Mouse (Mus musculus) CH12.LX (cell line): ENCODE measurements at regions not wholly inside any gene's neighbourhood (a gene's known extent, or its start where the extent isn't known, plus 50 kb on each side); places are given as distances from the start of the nearest gene placed in this dataset.

ENCODE experiments used
- DNase-seq: peaks from one replicate; pipeline ENCODE4 v3.0.0-alpha.2; 2013; ENCODE audit errors: extremely low read depth
- H3K27ac ChIP-seq: 2 replicates; pipeline ENCODE4 v1.5.1; 2012; ENCODE audit warnings: low read depth, mild to moderate bottlenecking, control low read depth, moderate library complexity; ENCODE audit not compliant: insufficient read depth
- H3K27me3 ChIP-seq: replicated peaks from 2 replicates; pipeline ENCODE3; 2012; ENCODE audit warnings: inconsistent platforms
- H3K36me3 ChIP-seq, 2 experiments: replicated peaks in 1 of 2; 2 replicates each; pipeline versions ENCODE3 to v1.6.1; 2012; ENCODE audit warnings: inconsistent platforms in 1 of 2, low read length in 1 of 2, mild to moderate bottlenecking in 1 of 2, mixed read lengths in 1 of 2, moderate library complexity in 1 of 2; ENCODE audit not compliant: control insufficient read depth in 1 of 2, insufficient read depth in 1 of 2
- H3K4me1 ChIP-seq, 2 experiments: 2 replicates each; pipeline ENCODE4 v1.6.1; 2012; ENCODE audit warnings: inconsistent platforms in 1 of 2, moderate library complexity in 1 of 2; ENCODE audit not compliant: insufficient read depth in 2 of 2, control insufficient read depth in 1 of 2
- H3K4me2 ChIP-seq: 2 replicates; pipeline ENCODE4 v1.6.1; 2012; ENCODE audit warnings: low read depth, mild to moderate bottlenecking, control low read depth; ENCODE audit not compliant: poor library complexity, insufficient read depth, severe bottlenecking
- H3K4me3 ChIP-seq, 3 experiments: fragments of 150-350 bp in 1 of 3; sonication (generic) in 1 of 3; replicated peaks in 1 of 3; 2 replicates each; pipeline versions ENCODE3 to v1.5.1; 2011 to 2012; ENCODE audit warnings: low read depth in 2 of 3, low read length in 2 of 3, mild to moderate bottlenecking in 2 of 3, moderate library complexity in 2 of 3, control low read depth in 1 of 3, improper control_type of control experiment in 1 of 3, inconsistent platforms in 1 of 3, mixed read lengths in 1 of 3; ENCODE audit not compliant: poor library complexity in 1 of 3
- H3K79me2 ChIP-seq: replicated peaks from 2 replicates; pipeline ENCODE4 v1.6.1; 2012; ENCODE audit warnings: mild to moderate bottlenecking, moderate library complexity; ENCODE audit not compliant: control insufficient read depth, poor library complexity, insufficient read depth, severe bottlenecking; ENCODE audit errors: extremely low read depth
- H3K9ac ChIP-seq: 2 replicates; pipeline ENCODE4 v1.6.1; 2012; ENCODE audit warnings: low read depth, mild to moderate bottlenecking, control low read depth, moderate library complexity; ENCODE audit not compliant: insufficient read depth
- H3K9me3 ChIP-seq: replicated peaks from 2 replicates; pipeline ENCODE3; 2012; ENCODE audit warnings: low read length, inconsistent platforms, mixed read lengths
- BHLHE40 ChIP-seq: IDR thresholded peaks from 2 replicates; pipeline ENCODE4 v1.6.1; 2011; ENCODE audit warnings: mild to moderate bottlenecking, low read depth, low read length, improper control_type of control experiment
- CHD2 ChIP-seq: IDR thresholded peaks from 2 replicates; pipeline ENCODE4 v1.6.1; 2011; ENCODE audit warnings: low read length, improper control_type of control experiment
- E2F4 ChIP-seq: IDR thresholded peaks from 2 replicates; pipeline ENCODE4 v1.6.1; 2011; ENCODE audit warnings: low read depth, low read length, improper control_type of control experiment; ENCODE audit not compliant: insufficient replicate concordance
- ELF1 ChIP-seq: IDR thresholded peaks from 2 replicates; pipeline ENCODE4 v1.6.1; 2014; ENCODE audit warnings: low read depth, mild to moderate bottlenecking, inconsistent platforms, low read length, improper control_type of control experiment
- EP300 ChIP-seq: IDR thresholded peaks from 2 replicates; pipeline ENCODE4 v1.6.1; 2011; ENCODE audit warnings: low read length, improper control_type of control experiment
- ETS1 ChIP-seq: conservative IDR thresholded peaks from 2 replicates; pipeline ENCODE4 v1.6.1; 2012; ENCODE audit warnings: low read depth, mild to moderate bottlenecking, inconsistent platforms, low read length, improper control_type of control experiment, moderate library complexity
- JUND ChIP-seq: conservative IDR thresholded peaks from 2 replicates; pipeline ENCODE4 v1.6.1; 2011; ENCODE audit warnings: low read depth, low read length, improper control_type of control experiment
- KAT2A ChIP-seq: IDR thresholded peaks from 2 replicates; pipeline ENCODE4 v1.6.1; 2012; ENCODE audit warnings: low read length, improper control_type of control experiment, inconsistent platforms; ENCODE audit not compliant: insufficient replicate concordance
- MAFK ChIP-seq: IDR thresholded peaks from 2 replicates; pipeline ENCODE4 v1.6.1; 2011; ENCODE audit warnings: low read length, improper control_type of control experiment; ENCODE audit not compliant: insufficient replicate concordance
- MAZ ChIP-seq: IDR thresholded peaks from 2 replicates; pipeline ENCODE4 v1.6.1; 2012; ENCODE audit warnings: low read depth, mild to moderate bottlenecking, inconsistent platforms, low read length, improper control_type of control experiment, moderate library complexity
- MEF2A ChIP-seq: IDR thresholded peaks from 2 replicates; pipeline ENCODE4 v1.6.1; 2014; ENCODE audit warnings: low read depth, mild to moderate bottlenecking, inconsistent platforms, low read length, improper control_type of control experiment, borderline replicate concordance
- MXI1 ChIP-seq: IDR thresholded peaks from 2 replicates; pipeline ENCODE4 v1.6.1; 2011; ENCODE audit warnings: mild to moderate bottlenecking, low read depth, low read length, improper control_type of control experiment
- NELFE ChIP-seq: IDR thresholded peaks from 2 replicates; pipeline ENCODE4 v1.6.1; 2011; ENCODE audit warnings: low read depth, low read length, improper control_type of control experiment
- PAX5 ChIP-seq: IDR thresholded peaks from 2 replicates; pipeline ENCODE4 v1.6.1; 2012; ENCODE audit warnings: low read length, inconsistent platforms, mixed read lengths
- POLR2AphosphoS2 ChIP-seq: IDR thresholded peaks from 2 replicates; pipeline ENCODE4 v1.6.1; 2011; ENCODE audit warnings: low read depth, low read length, improper control_type of control experiment
- RAD21 ChIP-seq: IDR thresholded peaks from 2 replicates; pipeline ENCODE4 v1.6.1; 2011; ENCODE audit warnings: low read depth, mild to moderate bottlenecking, low read length, improper control_type of control experiment, moderate library complexity
- SMC3 ChIP-seq: IDR thresholded peaks from 2 replicates; pipeline ENCODE4 v1.6.1; 2011; ENCODE audit warnings: low read depth, low read length, improper control_type of control experiment
- TBP ChIP-seq: conservative IDR thresholded peaks from 2 replicates; pipeline ENCODE4 v1.6.1; 2011; ENCODE audit warnings: low read depth, low read length, improper control_type of control experiment
- TCF12 ChIP-seq: IDR thresholded peaks from 2 replicates; pipeline ENCODE4 v1.6.1; 2014; ENCODE audit warnings: low read depth, mild to moderate bottlenecking, inconsistent platforms, low read length, improper control_type of control experiment
- UBTF ChIP-seq: IDR thresholded peaks from 2 replicates; pipeline ENCODE4 v1.6.1; 2012; ENCODE audit warnings: low read depth, mild to moderate bottlenecking, inconsistent platforms, low read length, improper control_type of control experiment, moderate library complexity
- USF1 ChIP-seq: IDR thresholded peaks from 2 replicates; pipeline ENCODE4 v1.6.1; 2014; ENCODE audit warnings: low read depth, mild to moderate bottlenecking, inconsistent platforms, low read length, improper control_type of control experiment
- USF2 ChIP-seq: conservative IDR thresholded peaks from 2 replicates; pipeline ENCODE4 v1.6.1; 2011; ENCODE audit warnings: low read depth, low read length, improper control_type of control experiment
- dilution Hi-C: fragments of 300-500 bp; cut with MboI; formaldehyde crosslinking; loops from 2 replicates; pipeline ENCODE4 v1.14.3; 2020; ENCODE audit warnings: low sequenced_read_pairs; ENCODE audit not compliant: extremely low pct_unique_long_range_greater_than_20kb, extremely low pct_ligation_motif_present
- in situ Hi-C: fragments of 300-500 bp; cut with MboI; formaldehyde crosslinking; loops from 3 replicates; pipeline ENCODE4 v1.14.3; 2019; ENCODE audit warnings: low sequenced_read_pairs, low pct_ligation_motif_present, low pct_unique_long_range_greater_than_20kb, mixed read lengths

- H3K4me1 ChIP-seq, result no peaks in the 10 kb centered on the region
Observed at GRCm38 (mm10) chr9:74461084-74461483, 350.9 kb downstream of the Wdr72 start.

GRCm38 (mm10) chr9:74476830-74477229 is 366.7 kb downstream of the Wdr72 start:
- Histone ChIP-seq H3K27me3 (no peaks in the 10 kb centered on the region), H3K27ac (no peak overlapping the region), H3K4me2 (no peak overlapping the region), H3K9me3 (no peaks in the 10 kb centered on the region), H3K9ac (no peak overlapping the region), H3K4me3 (no peak overlapping the region), H3K4me1 (no peaks in the 10 kb centered on the region), H3K36me3 (no peaks in the 10 kb centered on the region), H3K79me2 (no peaks in the 10 kb centered on the region)
- DNase-seq, result no peak
- dilution Hi-C loops (no loop called here), in situ Hi-C loops (no loop called here)
- TF ChIP-seq PAX5 (no peak), EP300 (no peak), RAD21 (no peak), MAFK (no peak), UBTF (no peak), E2F4 (no peak), MAZ (no peak), USF2 (no peak), KAT2A (no peak), ETS1 (no peak)

More at GRCm38 (mm10) chr9:74461084-74461483, 350.9 kb downstream of the Wdr72 start:
- in situ Hi-C loops, result no loop called here
- H3K79me2 ChIP-seq, result no peaks in the 10 kb centered on the region
- no peaks in the 10 kb centered on the region for H3K36me3 ChIP-seq
- no peak overlapping the region for H3K4me2 ChIP-seq
- H3K9ac ChIP-seq, result no peak overlapping the region
- DNase-seq, result no peak
- dilution Hi-C loops, result no loop called here
- no peak for TF ChIP-seq USF1
- no peak for TF ChIP-seq TBP
- TF ChIP-seq UBTF, result no peak
- no peak for TF ChIP-seq MEF2A
- TF ChIP-seq NELFE, result no peak
- TF ChIP-seq JUND, result no peak
- no peak for TF ChIP-seq POLR2AphosphoS2
- no peak for TF ChIP-seq CHD2
- no peak for TF ChIP-seq PAX5
- no peak for TF ChIP-seq BHLHE40
- TF ChIP-seq TCF12, result no peak
- TF ChIP-seq E2F4, result no peak
- TF ChIP-seq SMC3, result no peak
- no peak for TF ChIP-seq MXI1
- TF ChIP-seq ELF1, result no peak
- TF ChIP-seq, all 38 proteins: peak for 0
- H3K9me3 ChIP-seq, result no peaks in the 10 kb centered on the region
- H3K27ac ChIP-seq, result no peak overlapping the region
- no peak overlapping the region for H3K4me3 ChIP-seq
- H3K27me3 ChIP-seq, result peaks cover 12% of the 10 kb centered on the region
